Mouse (Mus musculus) liver, embryonic 14.5 days (tissue): ENCODE data around the gene Bmpr2.

ENCODE experiments used
- CTCF ChIP-seq: IDR thresholded peaks from 2 replicates; pipeline ENCODE4 v1.5.1; 2016; ENCODE audit warnings: antibody characterized with exemption, low read depth, control low read depth
- EP300 ChIP-seq: IDR thresholded peaks from 2 replicates; pipeline ENCODE4 v1.6.1; 2016; ENCODE audit warnings: antibody characterized with exemption, low read depth

DNA sequence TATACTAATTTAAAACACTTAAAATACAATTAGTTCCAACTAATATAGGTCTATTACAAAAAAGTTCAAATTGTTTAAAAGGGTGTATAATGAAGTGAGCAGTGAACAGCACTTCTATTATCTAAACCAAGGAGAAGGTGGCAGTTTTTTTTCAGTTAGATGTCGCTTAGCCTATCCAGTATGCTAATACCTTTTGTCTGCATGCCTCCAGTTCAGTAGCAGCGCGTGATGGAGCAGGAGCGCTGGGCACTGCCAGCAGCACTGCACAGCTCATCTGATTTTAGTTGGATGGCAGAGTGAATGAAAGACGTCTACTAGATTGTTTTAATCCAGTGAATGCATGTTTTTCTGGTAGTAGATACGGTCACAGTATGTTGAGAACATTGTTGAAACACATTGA is 25.8 kb downstream of the Bmpr2 start:
- TF ChIP-seq CTCF (no peak), EP300 (no peak)
